Mouse (Mus musculus): ENCODE data around the gene Dnah6.

- TF ChIP-seq CTCF (IDR thresholded peaks at IDR 0.05; ENCODE audit: low read depth, low read length) (no peak), POLR2A (IDR thresholded peaks at IDR 0.05; ENCODE audit: extremely low read depth, insufficient read depth, low read length) (no peak)
Measured at GRCm38 (mm10) chr6:72981851-72982250, 239.6 kb downstream of the Dnah6 start.
